Mouse (Mus musculus): ENCODE data around the gene Tmem208.

- TF ChIP-seq CTCF (IDR thresholded peaks at IDR 0.05; ENCODE audit: control insufficient read depth, insufficient read depth, insufficient read length) = no peak
- no peak for TF ChIP-seq USF1 (IDR thresholded peaks at IDR 0.05; ENCODE audit: low read depth)
- no peak for TF ChIP-seq MAX (IDR thresholded peaks at IDR 0.05)
Observed at GRCm38 (mm10) chr8:105342768-105343167, 16.6 kb downstream of the Tmem208 start.

All from C2C12 (cell line).